9 mouse cellular contexts compared by ENCODE assay signal in the genomic region with DNA sequence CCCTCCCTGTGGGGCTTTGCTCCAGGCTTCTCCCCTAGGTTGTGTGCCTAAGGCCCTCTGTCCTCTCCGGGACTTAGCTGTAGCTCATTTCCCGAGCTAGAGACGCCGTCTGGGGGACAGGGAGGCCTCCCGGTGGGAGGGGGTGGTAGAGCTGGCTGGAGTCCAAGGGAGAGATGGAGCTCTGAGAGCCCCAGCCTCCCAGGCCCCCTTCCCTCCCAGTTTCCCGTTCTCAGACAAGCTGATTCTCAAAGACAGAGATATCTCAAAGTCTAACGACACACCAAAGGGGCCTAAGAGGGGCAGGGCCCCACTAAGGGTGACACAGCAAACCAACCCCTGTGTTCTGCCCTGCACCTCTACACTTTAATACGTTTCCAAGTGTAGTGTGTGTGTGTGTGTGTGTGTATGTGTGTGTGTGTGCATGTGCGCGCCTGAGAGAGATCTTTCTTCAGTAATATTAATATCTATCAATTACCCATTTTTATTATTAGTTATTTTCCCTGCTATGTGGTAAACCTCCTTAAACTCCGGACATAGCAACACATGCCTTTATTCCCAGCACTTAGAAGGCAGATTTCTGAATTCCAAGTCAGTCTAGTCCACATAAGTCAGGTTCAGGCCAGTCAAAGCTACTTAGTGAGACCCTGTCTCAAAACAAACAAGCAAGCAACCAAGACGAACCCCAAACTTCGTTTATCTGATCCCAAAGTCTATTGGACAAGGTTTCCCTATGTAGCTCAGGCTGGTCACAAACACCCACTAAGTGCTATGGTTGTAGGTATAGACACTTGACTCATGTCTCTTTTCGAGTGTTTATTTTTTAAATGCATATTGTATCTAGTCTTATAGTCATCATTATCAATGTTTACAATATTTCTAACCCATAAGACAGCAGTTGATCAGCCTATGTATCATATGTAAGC. TPM values are rescaled to one million over a fixed set of nuclear protein-coding genes. Genes with fewer than 3 reads are reported as not detected.
DNase-seq lines count a peak whose midpoint lies in the region; ATAC-seq and TF ChIP-seq lines count a peak whose summit lies in the region.
"Had no signal": no experiment of that assay in that cellular context is flagged by ENCODE, and none has a peak within 500 bp of the region (broad histone marks: within the 10 kb centered on the region; RNA-seq: fewer than 3 reads in every experiment).

No protein-coding gene starts in this region.

- H3K36me3 ChIP-seq in E14TG2a.4 (ENCODE audit: insufficient read depth, low read length), result no peaks in the 10 kb centered on the region
- H3K36me3 ChIP-seq in embryonic facial prominence, embryonic 12.5 days, result peaks cover 6% of the 10 kb centered on the region; the same call in 1 of the 2 replicates
- no peaks in the 10 kb centered on the region for H3K36me3 ChIP-seq in hindbrain, embryonic 11.5 days (ENCODE audit: control insufficient read depth, insufficient read depth, low read length)
- no peaks in the 10 kb centered on the region for H3K36me3 ChIP-seq in midbrain, embryonic 16.5 days (ENCODE audit: control insufficient read depth, insufficient read depth, low read length)

- H3K9me3 ChIP-seq in E14TG2a.4 (ENCODE audit: low read length), result no peaks in the 10 kb centered on the region
- no peaks in the 10 kb centered on the region for H3K9me3 ChIP-seq in embryonic facial prominence, embryonic 12.5 days
- no peaks in the 10 kb centered on the region for H3K9me3 ChIP-seq in hindbrain, embryonic 11.5 days (ENCODE audit: control insufficient read depth, low read length)
- H3K9me3 ChIP-seq in midbrain, embryonic 16.5 days (replicated peaks; ENCODE audit: control insufficient read depth, low read length, poor library complexity, severe bottlenecking), result no peaks in the 10 kb centered on the region

- peaks cover 53% of the 10 kb centered on the region for H3K4me1 ChIP-seq in E14TG2a.4 (replicated peaks; ENCODE audit: low read depth, low read length)
- peaks cover 60% of the 10 kb centered on the region for H3K4me1 ChIP-seq in embryonic facial prominence, embryonic 12.5 days
- H3K4me1 ChIP-seq in hindbrain, embryonic 11.5 days (replicated peaks; ENCODE audit: control insufficient read depth, insufficient read depth, low read length), result peaks cover 14% of the 10 kb centered on the region; the same call in 1 of the 2 replicates
- H3K4me1 ChIP-seq in midbrain, embryonic 16.5 days (ENCODE audit: control insufficient read depth, insufficient read depth, low read length), result peaks cover 11% of the 10 kb centered on the region; the same call in 1 of the 2 replicates

- peak overlapping the region; percentile 91 for H3K27ac ChIP-seq in embryonic facial prominence, embryonic 12.5 days
- H3K27ac ChIP-seq in hindbrain, embryonic 11.5 days (ENCODE audit: low read depth, low read length), result peak overlapping the region; percentile 24; the same call in 1 of the 2 replicates
- peak overlapping the region; percentile 71 for H3K27ac ChIP-seq in midbrain, embryonic 16.5 days (ENCODE audit: low read length)

- no peak for TF ChIP-seq CTCF in E14TG2a.4 (conservative IDR thresholded peaks at IDR 0.05; ENCODE audit: low read length)

- WGBS in embryonic facial prominence, embryonic 12.5 days, result 36% methylated on average over 14 of the region's 14 CpGs
- WGBS in hindbrain, embryonic 11.5 days, result 39% methylated on average over 14 of the region's 14 CpGs
- 35% methylated on average over 14 of the region's 14 CpGs for WGBS in midbrain, embryonic 16.5 days

- intact Hi-C loops in left cerebral cortex, postnatal 25 days (cut with DNase I), result no loop called here

- DNase-seq in embryo, embryonic 10.5 days (ENCODE audit: low spot score), result peak; percentile 39
- no peak for DNase-seq in embryo, embryonic 9.5 days (ENCODE audit: extremely low spot score)
- DNase-seq in hindbrain, embryonic 11.5 days (ENCODE audit: low spot score), result peak; percentile 41
- DNase-seq in liver, result peak; percentile 88
- no peak for DNase-seq in left cerebral cortex, postnatal 25 days (ENCODE audit: low spot score in 2 of 2)

- peaks cover 3% of the 10 kb centered on the region for H3K27me3 ChIP-seq in E14TG2a.4 (ENCODE audit: insufficient read depth, low read length)
- no peaks in the 10 kb centered on the region for H3K27me3 ChIP-seq in embryonic facial prominence, embryonic 12.5 days
- H3K27me3 ChIP-seq in hindbrain, embryonic 11.5 days (ENCODE audit: control insufficient read depth, insufficient read depth, low read length), result peaks cover 3% of the 10 kb centered on the region; the same call in 1 of the 2 replicates
- no peaks in the 10 kb centered on the region for H3K27me3 ChIP-seq in midbrain, embryonic 16.5 days (ENCODE audit: control insufficient read depth, insufficient read depth, low read depth, low read length)
- H3K27me3 ChIP-seq: CH12.LX had no signal

- H3K4me2 ChIP-seq in embryonic facial prominence, embryonic 12.5 days (replicated peaks), result peak overlapping the region; percentile 91
- H3K4me2 ChIP-seq in hindbrain, embryonic 11.5 days (replicated peaks; ENCODE audit: low read depth, low read length), result peak overlapping the region; percentile 73
- H3K4me2 ChIP-seq in midbrain, embryonic 16.5 days (ENCODE audit: low read length), result peak overlapping the region; percentile 86

- H3K4me3 ChIP-seq in E14TG2a.4 (replicated peaks; ENCODE audit: low read length), result peak overlapping the region; percentile 89
- peak overlapping the region; percentile 47 for H3K4me3 ChIP-seq in embryonic facial prominence, embryonic 12.5 days
- H3K4me3 ChIP-seq in hindbrain, embryonic 11.5 days (ENCODE audit: low read depth, low read length), result peak overlapping the region; percentile 41
- peak overlapping the region; percentile 51 for H3K4me3 ChIP-seq in midbrain, embryonic 16.5 days (ENCODE audit: low read depth, low read length)

- peak overlapping the region; percentile 52 for H3K9ac ChIP-seq in embryonic facial prominence, embryonic 12.5 days
- H3K9ac ChIP-seq in hindbrain, embryonic 11.5 days (ENCODE audit: low read depth, low read length), result peak overlapping the region; percentile 34; the same call in 1 of the 2 replicates
- peak overlapping the region; percentile 73 for H3K9ac ChIP-seq in midbrain, embryonic 16.5 days (ENCODE audit: low read depth, low read length)

- 0 out of 2 replicates have a peak, but pooled peaks have one; percentile 16 for ATAC-seq in embryonic facial prominence, embryonic 12.5 days (ENCODE audit: insufficient number of reproducible peaks, insufficient read depth, low FRiP score, low TSS enrichment)
- ATAC-seq in hindbrain, embryonic 11.5 days (ENCODE audit: low FRiP score), result peak; percentile 12; the same call in 1 of the 2 replicates
- ATAC-seq in midbrain, embryonic 16.5 days, result peak; percentile 34; the same call in 1 of the 2 replicates

RNA-seq across cellular contexts. Expression of a gene that starts 5.4 kb away (rescaled TPM):
- 10.7 and 13.0 TPM in 2 replicates for polyA plus RNA-seq in embryonic facial prominence, embryonic 12.5 days (2016; fragmentation: Nextera tagmentation; extraction: Ambion mirVana)
- polyA plus RNA-seq in hindbrain, embryonic 11.5 days (2014; fragmentation: Nextera tagmentation; extraction: Ambion mirVana), result 4.8 and 4.9 TPM in 2 replicates
- polyA plus RNA-seq in midbrain, embryonic 16.5 days (2015; fragmentation: Nextera tagmentation; extraction: Ambion mirVana), result 4.0 and 5.7 TPM in 2 replicates
- 1 to 10 TPM; 5.3 to 8.5 TPM for total RNA-seq in left cerebral cortex, postnatal 25 days (2021)

RNA-seq across cellular contexts. Expression of a gene that starts 17.0 kb away (rescaled TPM):
- 0.13 and 0.14 TPM in 2 replicates for polyA plus RNA-seq in embryonic facial prominence, embryonic 12.5 days (2016; fragmentation: Nextera tagmentation; extraction: Ambion mirVana)
- 0.05 and 0.10 TPM in 2 replicates for polyA plus RNA-seq in hindbrain, embryonic 11.5 days (2014; fragmentation: Nextera tagmentation; extraction: Ambion mirVana)
- polyA plus RNA-seq in midbrain, embryonic 16.5 days (2015; fragmentation: Nextera tagmentation; extraction: Ambion mirVana), result 5.7 and 7.2 TPM in 2 replicates
- total RNA-seq in left cerebral cortex, postnatal 25 days (2021), result 1 to 10 TPM; 4.1 to 5.5 TPM
- total RNA-seq: CH12.LX had no signal

RNA-seq across cellular contexts. Expression of a gene that starts 29.1 kb away (rescaled TPM):
- polyA plus RNA-seq in embryonic facial prominence, embryonic 12.5 days (2016; fragmentation: Nextera tagmentation; extraction: Ambion mirVana), result 110 TPM in 2 replicates
- polyA plus RNA-seq in hindbrain, embryonic 11.5 days (2014; fragmentation: Nextera tagmentation; extraction: Ambion mirVana), result 96.9 and 97.3 TPM in 2 replicates
- polyA plus RNA-seq in midbrain, embryonic 16.5 days (2015; fragmentation: Nextera tagmentation; extraction: Ambion mirVana), result 118 and 127 TPM in 2 replicates
- total RNA-seq in left cerebral cortex, postnatal 25 days (2021), result 100 to 1,000 TPM; 167 to 169 TPM

Comparison
In these comparisons a context has a peak if more than half of its experiments do, and no peak if none do; other contexts are left out.
1. DNase-seq: peak in embryo, embryonic 10.5 days (single experiment), hindbrain, embryonic 11.5 days (single experiment) and liver (single experiment); none in embryo, embryonic 9.5 days (single experiment) and left cerebral cortex, postnatal 25 days (0 of 2).
2. H3K27ac ChIP-seq: peak in every context shown above with its lines; median percentile 91 in embryonic facial prominence, embryonic 12.5 days; 71 in midbrain, embryonic 16.5 days; 24 in hindbrain, embryonic 11.5 days.
3. Peak in every context shown above with its lines, with median percentiles within 50 percentile points of each other: H3K4me3 ChIP-seq, ATAC-seq, H3K4me2 ChIP-seq and H3K9ac ChIP-seq.